Mouse (Mus musculus): ENCODE data around the gene 9430097D07Rik.

Gene 9430097D07Rik

GRCm38 (mm10) chr2:32575586-32576160 lies at the start of gene 9430097D07Rik:
9430097D07Rik (minus strand) TSS chr2:32575684.
- DNase-seq: peak; percentile 83 to 84

GRCm38 (mm10) chr2:32624111-32624748 lies 48.7 kb upstream of the 9430097D07Rik start:
- DNase-seq: no peak

- DNase-seq: no peak
These were observed 46.0 kb upstream of the 9430097D07Rik start, which contains the start of gene Ak1 for GRCm38 (mm10) chr2:32621517-32621859. Ak1 (plus strand) TSS chr2:32621758.

- DNase-seq: no peak
These were observed 45.4 kb upstream of the 9430097D07Rik start for GRCm38 (mm10) chr2:32620682-32621516.

- no peak for DNase-seq
These were observed 42.6 kb upstream of the 9430097D07Rik start for GRCm38 (mm10) chr2:32618051-32618450.

GRCm38 (mm10) chr2:32617601-32618000 lies 42.1 kb upstream of the 9430097D07Rik start:
- DNase-seq: peak in 1 of 2 experiments; percentile 74

GRCm38 (mm10) chr2:32617109-32617508 lies 41.6 kb upstream of the 9430097D07Rik start:
- DNase-seq: no peak

GRCm38 (mm10) chr2:32612274-32612673 lies 36.8 kb upstream of the 9430097D07Rik start:
- no peak for DNase-seq

GRCm38 (mm10) chr2:32610610-32611229 lies 35.2 kb upstream of the 9430097D07Rik start:
- peak in 1 of 2 experiments; percentile 47 for DNase-seq

GRCm38 (mm10) chr2:32608778-32609435 lies 33.4 kb upstream of the 9430097D07Rik start:
- no peak for DNase-seq

GRCm38 (mm10) chr2:32608141-32608777 lies 32.8 kb upstream of the 9430097D07Rik start:
- DNase-seq: peak; percentile 56 to 59

GRCm38 (mm10) chr2:32607262-32607947 lies 31.9 kb upstream of the 9430097D07Rik start:
- peak; percentile 63 to 64 for DNase-seq

- DNase-seq: peak; percentile 89 to 91
These were observed 31.0 kb upstream of the 9430097D07Rik start for GRCm38 (mm10) chr2:32606161-32607142.

GRCm38 (mm10) chr2:32604631-32605030 lies 29.1 kb upstream of the 9430097D07Rik start:
- no peak for DNase-seq

- DNase-seq: peak; percentile 97 to 98
These were observed 27.1 kb upstream of the 9430097D07Rik start for GRCm38 (mm10) chr2:32602600-32603054.

- peak in 1 of 2 experiments; percentile 69 for DNase-seq
These were observed 26.1 kb upstream of the 9430097D07Rik start for GRCm38 (mm10) chr2:32601417-32602065.

GRCm38 (mm10) chr2:32599409-32599808 lies 23.9 kb upstream of the 9430097D07Rik start, which contains the start of gene St6galnac6:
St6galnac6 (plus strand) TSS chr2:32599709.
- DNase-seq: no peak

GRCm38 (mm10) chr2:32598506-32598905 lies 23.0 kb upstream of the 9430097D07Rik start:
- DNase-seq: peak; percentile 87 to 89

GRCm38 (mm10) chr2:32597699-32598098 lies 22.2 kb upstream of the 9430097D07Rik start:
- DNase-seq: no peak

Measured in cerebellum, postnatal 14 days (tissue).